Mouse (Mus musculus) right cerebral cortex, postnatal 10 days (tissue): ENCODE measurements at regions not wholly inside any gene's neighbourhood (a gene's known extent, or its start where the extent isn't known, plus 50 kb on each side); places are given as distances from the start of the nearest gene placed in this dataset.
A peak's percentile ranks its signal among the peaks of the same experiment; 100 is the strongest.

Source experiments
- DNase-seq, 2 experiments: peaks; one replicate each; pipeline ENCODE4 v3.0.0; 2021; ENCODE audit warnings: low spot score in 2 of 2

GRCm38 (mm10) chr2:178542032-178542431, 111.7 kb downstream of the Cdh26 start:
- peak in 1 of 2 experiments; percentile 48 for DNase-seq

GRCm38 (mm10) chr2:178544411-178544810, 114.1 kb downstream of the Cdh26 start:
- no peak for DNase-seq

GRCm38 (mm10) chr2:178545601-178546352, 115.4 kb downstream of the Cdh26 start:
- DNase-seq, result no peak

GRCm38 (mm10) chr2:178546353-178546720, 116.0 kb downstream of the Cdh26 start:
- no peak for DNase-seq

- no peak for DNase-seq
These were observed 116.6 kb downstream of the Cdh26 start for GRCm38 (mm10) chr2:178546888-178547287.

- no peak for DNase-seq
These were observed 118.6 kb downstream of the Cdh26 start for GRCm38 (mm10) chr2:178548937-178549336.

GRCm38 (mm10) chr2:178553736-178554135, 123.4 kb downstream of the Cdh26 start:
- no peak for DNase-seq

GRCm38 (mm10) chr2:178555692-178556340, 125.5 kb downstream of the Cdh26 start:
- no peak for DNase-seq

GRCm38 (mm10) chr2:178557934-178558333, 127.6 kb downstream of the Cdh26 start:
- no peak for DNase-seq

- no peak for DNase-seq
These were observed 133.0 kb downstream of the Cdh26 start for GRCm38 (mm10) chr2:178563287-178563686.

- DNase-seq, result peak; percentile 85 to 88
These were observed 135.1 kb downstream of the Cdh26 start for GRCm38 (mm10) chr2:178565368-178565818.

- no peak for DNase-seq
These were observed 137.2 kb downstream of the Cdh26 start for GRCm38 (mm10) chr2:178567493-178567892.

GRCm38 (mm10) chr2:178572301-178572700, 142.0 kb downstream of the Cdh26 start:
- no peak for DNase-seq

- peak; percentile 60 to 78 for DNase-seq
These were observed 144.5 kb downstream of the Cdh26 start for GRCm38 (mm10) chr2:178574859-178575258.

- no peak for DNase-seq
These were observed 145.1 kb downstream of the Cdh26 start for GRCm38 (mm10) chr2:178575403-178575802.

- no peak for DNase-seq
These were observed 145.7 kb downstream of the Cdh26 start for GRCm38 (mm10) chr2:178576067-178576466.

- DNase-seq, result no peak
These were observed 149.2 kb downstream of the Cdh26 start for GRCm38 (mm10) chr2:178579571-178579970.

GRCm38 (mm10) chr2:178581306-178581705, 151.0 kb downstream of the Cdh26 start:
- DNase-seq, result peak in 1 of 2 experiments; percentile 34

- DNase-seq, result no peak
These were observed 154.7 kb downstream of the Cdh26 start for GRCm38 (mm10) chr2:178584970-178585566.

GRCm38 (mm10) chr2:178587134-178587636, 156.9 kb downstream of the Cdh26 start:
- DNase-seq, result no peak

GRCm38 (mm10) chr2:178593743-178594142, 163.4 kb downstream of the Cdh26 start:
- no peak for DNase-seq

GRCm38 (mm10) chr2:178594177-178594576, 163.8 kb downstream of the Cdh26 start:
- DNase-seq, result peak in 1 of 2 experiments; percentile 39
